Mouse (Mus musculus) kidney, embryonic 14.5 days (tissue): ENCODE results near the gene Gli2. TPM values are rescaled to one million over a fixed set of nuclear protein-coding genes. Genes with fewer than 3 reads are reported as not detected.

Source experiments
- ATAC-seq: fragments of 200-750 bp; cut with Nextera tagmentation; 2 replicates; pipeline ENCODE4 v1.8.0; 2017; ENCODE audit warnings: moderate number of reproducible peaks, mild to moderate bottlenecking, moderate TSS enrichment, moderate library complexity; ENCODE audit not compliant: low FRiP score, low TSS enrichment
- H3K27ac ChIP-seq: fragments of 300-500 bp; sonication (generic); 2 replicates; pipeline ENCODE4 v1.5.1; 2014; ENCODE audit warnings: low read depth, mild to moderate bottlenecking, low read length, moderate library complexity, mixed read lengths
- H3K27me3 ChIP-seq: fragments of 300-500 bp; sonication (generic); 2 replicates; pipeline ENCODE4 v1.6.1; 2014; ENCODE audit warnings: mild to moderate bottlenecking, low read length; ENCODE audit not compliant: control insufficient read depth, insufficient read depth
- H3K36me3 ChIP-seq: fragments of 300-500 bp; sonication (generic); 2 replicates; pipeline ENCODE4 v1.6.1; 2014; ENCODE audit warnings: low read length, mixed read lengths; ENCODE audit not compliant: control insufficient read depth, insufficient read depth
- H3K4me1 ChIP-seq: fragments of 300-500 bp; sonication (generic); 2 replicates; pipeline ENCODE4 v1.6.1; 2014; ENCODE audit warnings: low read length, mixed read lengths; ENCODE audit not compliant: control insufficient read depth, insufficient read depth
- H3K4me2 ChIP-seq: fragments of 300-500 bp; sonication (generic); replicated peaks from 2 replicates; pipeline ENCODE4 v1.6.1; 2014; ENCODE audit warnings: low read depth, mild to moderate bottlenecking, low read length
- H3K4me3 ChIP-seq: fragments of 300-500 bp; sonication (generic); 2 replicates; pipeline ENCODE4 v1.5.1; 2014; ENCODE audit warnings: mild to moderate bottlenecking, low read length
- H3K9ac ChIP-seq: fragments of 300-500 bp; sonication (generic); 2 replicates; pipeline ENCODE4 v1.6.1; 2014; ENCODE audit warnings: low read depth, mild to moderate bottlenecking, low read length, moderate library complexity
- H3K9me3 ChIP-seq: fragments of 300-500 bp; sonication (generic); 2 replicates; pipeline ENCODE4 v1.6.1; 2016; ENCODE audit warnings: low read length; ENCODE audit not compliant: control insufficient read depth
- WGBS: fragments of 180-500 bp; shearing (Covaris S2); extraction: QIAGEN DNeasy Blood & Tissue Kit; methylation state at CpG from one replicate; pipeline ENCODE4 v1.1.7; 2014; 5-methylcytosine and 5-hydroxymethylcytosine counted together
- polyA plus RNA-seq: library from polyadenylated mRNA; unstranded; fragments of >200 nt; fragmentation: Nextera tagmentation; extraction: Ambion mirVana; gene quantifications from 2 replicates; pipeline ENCODE4 v1.2.1, GENCODE M21; 2014

Gene Gli2
- polyA plus RNA-seq, result 8.2 and 10.3 TPM in 2 replicates

DNA sequence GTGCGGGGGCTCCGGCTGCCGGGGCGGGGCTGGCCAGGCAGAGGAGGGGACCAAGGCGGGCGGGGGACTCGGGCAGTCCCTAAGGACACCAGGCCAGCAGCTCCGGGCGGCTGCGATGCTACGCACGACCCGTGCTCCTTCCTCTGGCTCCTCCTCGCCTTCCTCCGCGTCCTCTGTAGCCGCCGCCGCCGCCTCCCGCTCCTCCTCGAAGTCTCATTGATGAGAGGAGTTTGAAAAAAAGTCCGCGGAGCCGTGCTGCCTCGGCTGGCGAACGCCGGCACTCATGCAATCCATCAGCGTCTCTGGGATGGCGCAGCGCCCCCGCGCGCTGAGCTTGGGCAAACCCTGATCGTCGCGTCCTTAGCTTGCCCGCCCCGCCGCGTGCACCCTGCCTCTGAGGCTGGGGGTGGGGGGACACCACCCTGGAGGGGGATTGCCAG is at the start of gene Gli2:
TSS of gene Gli2 (minus strand) at position 218 of the 440 bp plus-strand sequence.
- peaks cover 15% of the 10 kb centered on the region for H3K27me3 ChIP-seq
- peak within 1 kb of the TSS; percentile 70 for H3K9ac ChIP-seq
- H3K9me3 ChIP-seq, result no peaks in the 10 kb centered on the region
- no peaks in the 10 kb centered on the region for H3K36me3 ChIP-seq
- H3K4me2 ChIP-seq, result peak within 1 kb of the TSS; percentile 57
- 0% methylated on average over 31 of the region's 42 CpGs for WGBS
- H3K4me3 ChIP-seq, result peak within 1 kb of the TSS; percentile 59
- peaks cover 14% of the 10 kb centered on the region for H3K4me1 ChIP-seq
- H3K27ac ChIP-seq, result peak within 1 kb of the TSS; percentile 84
- peak; percentile 90 for ATAC-seq

DNA sequence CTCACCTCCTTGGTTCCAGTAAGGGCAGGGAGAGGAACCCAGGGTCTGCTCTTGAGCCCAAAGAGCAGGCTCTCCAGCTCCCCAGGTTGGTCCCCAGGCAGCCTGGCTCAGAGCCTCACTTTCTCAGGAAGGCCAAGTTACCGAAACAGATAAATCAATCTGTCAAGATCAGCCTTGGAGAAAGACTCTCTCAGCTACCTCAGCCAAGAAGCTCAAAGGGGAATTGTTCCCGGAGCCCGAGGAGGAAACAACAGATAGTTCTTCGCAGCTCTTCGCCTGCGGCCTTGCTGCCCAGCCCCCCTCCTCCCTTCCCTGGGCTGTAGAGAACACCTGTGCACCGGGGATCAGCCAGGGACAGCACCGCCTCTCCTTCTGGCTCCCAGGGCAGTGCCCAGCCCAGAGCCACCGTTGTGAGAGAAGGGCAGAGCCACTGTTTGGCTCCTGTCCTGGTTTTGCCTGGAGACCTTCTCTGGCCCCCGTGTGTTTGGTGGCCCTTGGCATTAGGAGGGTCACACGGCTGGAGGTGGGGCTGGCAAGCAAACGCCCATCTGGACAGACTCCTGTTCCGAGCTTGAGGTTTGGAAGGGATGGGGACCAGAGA is 44.6 kb upstream of the Gli2 start:
- ATAC-seq, result peak; percentile 50
- Histone ChIP-seq H3K36me3 (no peaks in the 10 kb centered on the region), H3K4me3 (no peak overlapping the region), H3K27me3 (no peaks in the 10 kb centered on the region), H3K9me3 (no peaks in the 10 kb centered on the region), H3K4me1 (peaks cover 2% of the 10 kb centered on the region; the same call in 1 of the 2 replicates), H3K27ac (no peak overlapping the region), H3K9ac (no peak overlapping the region), H3K4me2 (no peak overlapping the region)
- WGBS, result 21% methylated on average over 13 of the region's 13 CpGs

DNA sequence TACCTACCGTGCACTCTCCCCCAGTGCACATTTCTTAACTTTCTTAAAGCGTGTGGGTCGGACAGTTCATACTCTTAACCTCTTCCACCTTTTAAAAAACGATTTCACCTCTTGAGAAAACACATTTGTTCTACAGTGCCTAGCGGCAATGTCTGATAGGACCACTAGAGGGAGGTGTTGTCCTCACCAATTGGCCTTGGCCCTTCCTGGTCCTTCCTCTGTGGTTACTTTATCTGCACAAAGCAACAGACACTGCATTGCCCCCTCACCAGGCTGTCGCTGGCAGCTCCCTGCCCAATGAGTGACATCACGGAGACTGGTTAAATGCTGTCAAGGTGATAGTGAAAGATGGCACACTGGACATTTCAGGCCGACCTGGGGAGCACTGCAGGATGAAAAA is 40.3 kb upstream of the Gli2 start:
- no peak overlapping the region for H3K4me3 ChIP-seq
- H3K27ac ChIP-seq, result no peak overlapping the region
- no peaks in the 10 kb centered on the region for H3K36me3 ChIP-seq
- no peaks in the 10 kb centered on the region for H3K27me3 ChIP-seq
- 16% methylated on average over 8 of the region's 8 CpGs for WGBS
- ATAC-seq, result peak; percentile 53; the same call in 1 of the 2 replicates
- no peaks in the 10 kb centered on the region for H3K9me3 ChIP-seq
- H3K9ac ChIP-seq, result no peak overlapping the region
- no peak overlapping the region for H3K4me2 ChIP-seq
- H3K4me1 ChIP-seq, result peaks cover 2% of the 10 kb centered on the region; the same call in 1 of the 2 replicates

DNA sequence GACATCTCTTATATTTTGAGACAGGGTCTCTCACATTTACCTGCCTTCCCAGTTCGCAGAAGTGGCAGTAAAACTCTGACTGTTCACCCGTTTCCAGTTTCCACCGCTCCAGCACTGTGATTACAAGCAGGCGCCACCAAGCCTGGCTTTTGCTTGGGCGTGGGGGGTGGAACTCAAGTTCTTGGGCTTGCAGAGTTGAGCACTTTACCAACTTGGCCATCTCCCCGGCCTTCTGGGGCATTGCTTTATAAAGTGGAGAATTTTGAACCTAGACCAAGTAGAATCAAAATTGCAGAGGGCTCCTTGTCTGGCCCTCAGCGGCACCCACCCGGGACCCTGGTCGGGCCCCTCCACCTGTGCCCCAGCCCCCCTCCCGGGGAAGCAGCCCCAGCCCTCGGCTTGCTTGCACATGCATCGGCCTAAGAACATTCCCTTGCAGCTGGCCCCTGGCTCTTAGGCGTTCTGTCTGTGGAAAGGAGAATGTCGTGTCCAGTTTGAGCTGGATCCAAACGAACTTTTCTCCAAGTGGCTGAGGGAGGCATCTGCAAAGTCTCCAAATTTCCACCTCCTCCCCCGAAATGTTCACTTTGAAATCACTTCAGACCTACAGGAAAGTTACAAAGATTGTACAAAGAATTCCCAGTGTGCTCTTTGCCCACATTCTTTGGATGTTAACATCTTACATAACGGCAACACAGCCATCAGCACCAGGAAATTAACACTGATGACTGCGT is 36.6 kb upstream of the Gli2 start:
- no peak for ATAC-seq
- 71% methylated on average over 18 of the region's 18 CpGs for WGBS

DNA sequence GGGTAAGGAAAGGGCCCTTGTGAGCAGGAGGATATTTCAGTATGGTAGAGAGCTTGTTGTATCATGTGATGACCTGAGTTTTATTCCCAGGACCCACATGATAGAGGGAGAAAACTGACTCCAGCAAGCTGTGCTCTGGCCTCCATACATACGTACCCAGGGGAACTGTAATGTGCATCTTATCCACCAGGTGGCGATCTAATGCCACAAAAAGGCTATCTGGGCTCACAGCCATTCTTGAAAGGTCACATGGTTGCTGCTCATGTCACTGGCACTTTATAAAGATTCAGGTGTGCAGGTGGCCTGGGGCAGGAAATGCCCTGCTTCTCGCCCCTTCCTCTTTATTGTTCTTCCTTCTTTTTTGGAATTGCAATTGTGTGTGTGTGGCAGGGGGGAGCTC is 34.1 kb upstream of the Gli2 start:
- Histone ChIP-seq H3K4me3 (no peak overlapping the region), H3K4me1 (no peaks in the 10 kb centered on the region), H3K9ac (no peak overlapping the region), H3K4me2 (no peak overlapping the region), H3K36me3 (no peaks in the 10 kb centered on the region), H3K27me3 (no peaks in the 10 kb centered on the region), H3K9me3 (no peaks in the 10 kb centered on the region), H3K27ac (no peak overlapping the region)
- 5% methylated on average over 3 of the region's 3 CpGs for WGBS
- ATAC-seq, result no peak; the same call in 1 of the 2 replicates

More for the DNA sequence above, 36.6 kb upstream of the Gli2 start:
- Histone ChIP-seq H3K4me1 (no peaks in the 10 kb centered on the region), H3K27ac (no peak overlapping the region), H3K36me3 (no peaks in the 10 kb centered on the region), H3K9ac (no peak overlapping the region), H3K9me3 (no peaks in the 10 kb centered on the region), H3K4me2 (no peak overlapping the region), H3K4me3 (no peak overlapping the region), H3K27me3 (no peaks in the 10 kb centered on the region)

DNA sequence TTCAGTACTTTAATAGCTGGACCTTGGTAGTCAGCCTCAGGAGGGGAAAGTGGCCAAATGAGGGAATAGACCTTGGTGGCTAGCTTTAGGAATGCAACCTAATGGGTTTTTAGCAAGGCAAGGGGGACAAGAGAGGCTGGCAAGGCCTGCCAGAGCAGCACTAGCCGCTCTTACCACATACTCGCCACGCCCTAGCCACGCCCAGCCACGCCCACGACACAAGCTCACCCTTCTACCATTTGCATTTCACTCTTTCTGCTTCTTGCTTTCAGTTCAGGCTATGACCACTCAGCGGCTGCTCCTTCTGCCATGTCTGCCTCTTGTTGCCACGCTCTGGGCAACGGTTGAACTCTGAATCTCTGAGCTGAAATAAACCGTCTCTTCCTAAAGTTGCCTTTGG is 32.4 kb upstream of the Gli2 start:
- Histone ChIP-seq H3K9me3 (no peaks in the 10 kb centered on the region), H3K27ac (no peak overlapping the region), H3K4me2 (no peak overlapping the region), H3K36me3 (no peaks in the 10 kb centered on the region), H3K4me1 (no peaks in the 10 kb centered on the region), H3K27me3 (no peaks in the 10 kb centered on the region), H3K4me3 (no peak overlapping the region), H3K9ac (no peak overlapping the region)
- 65% methylated on average over 10 of the region's 10 CpGs for WGBS
- no peak for ATAC-seq

DNA sequence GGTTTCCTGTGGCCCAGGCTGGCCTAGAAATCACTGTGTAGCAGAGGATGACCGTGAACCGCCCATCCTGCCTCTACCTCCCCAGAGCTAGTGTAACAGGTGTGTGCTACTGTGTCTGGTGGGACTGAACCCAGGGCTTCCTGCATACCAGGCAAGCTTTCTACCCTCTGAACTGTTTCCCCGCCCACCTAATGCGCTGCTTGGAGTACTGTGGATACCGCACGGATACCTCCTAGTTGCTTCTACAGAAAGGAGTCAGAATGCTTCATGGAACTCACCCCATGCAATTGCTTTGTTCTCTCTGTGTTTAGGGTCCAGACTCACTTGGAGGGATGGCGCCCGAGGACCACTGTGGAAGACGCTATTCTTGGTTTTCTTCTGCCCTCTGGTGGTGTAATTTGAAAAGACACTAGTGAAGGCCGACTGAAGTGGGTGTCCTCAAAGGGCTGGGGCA is 30.1 kb upstream of the Gli2 start:
- no peak overlapping the region for H3K4me3 ChIP-seq
- no peak overlapping the region for H3K9ac ChIP-seq
- H3K4me1 ChIP-seq, result no peaks in the 10 kb centered on the region
- no peak overlapping the region for H3K27ac ChIP-seq
- H3K27me3 ChIP-seq, result no peaks in the 10 kb centered on the region
- no peak overlapping the region for H3K4me2 ChIP-seq
- ATAC-seq, result peak; percentile 67
- no peaks in the 10 kb centered on the region for H3K36me3 ChIP-seq
- WGBS, result 21% methylated on average over 10 of the region's 10 CpGs
- H3K9me3 ChIP-seq, result no peaks in the 10 kb centered on the region

DNA sequence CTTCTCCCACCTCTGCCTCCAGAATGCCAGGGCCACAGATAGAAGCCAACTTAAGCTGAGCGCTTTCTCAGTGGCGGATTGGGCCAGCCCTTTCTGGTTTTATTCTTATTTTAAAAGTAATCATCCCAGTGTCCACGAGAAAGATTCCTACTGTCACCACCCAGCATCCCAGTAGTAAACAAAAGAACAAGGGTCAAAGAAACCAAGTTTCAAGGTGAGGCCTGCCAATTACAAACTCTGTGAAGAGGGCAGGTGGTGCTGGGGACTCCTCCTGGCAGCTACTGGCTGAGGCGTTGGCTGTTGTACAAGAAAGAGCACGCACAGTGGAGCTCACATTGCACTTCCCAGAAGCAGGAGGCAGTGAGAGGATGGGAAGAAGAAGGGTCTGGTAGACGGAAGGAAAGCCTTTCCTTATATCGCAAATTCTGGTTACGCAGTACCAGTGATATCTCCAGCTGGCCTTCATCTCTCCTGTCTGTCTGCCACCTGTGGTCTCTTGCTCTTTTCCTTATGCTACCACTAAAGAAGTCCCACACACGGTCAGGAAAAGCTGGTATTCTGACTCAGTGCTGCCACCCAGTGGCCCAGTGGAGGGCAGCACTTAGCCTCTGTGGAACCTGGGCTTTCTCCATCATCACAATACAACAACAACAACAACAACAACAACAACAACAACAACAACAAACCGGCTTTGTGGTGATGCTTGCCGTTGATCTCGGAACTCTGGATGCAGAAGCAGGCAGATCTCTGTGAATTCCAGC is 29.0 kb upstream of the Gli2 start:
- 41% methylated on average over 12 of the region's 12 CpGs for WGBS
- Histone ChIP-seq H3K4me1 (no peaks in the 10 kb centered on the region), H3K4me3 (no peak overlapping the region), H3K9me3 (no peaks in the 10 kb centered on the region), H3K27me3 (no peaks in the 10 kb centered on the region), H3K9ac (no peak overlapping the region), H3K27ac (no peak overlapping the region), H3K4me2 (no peak overlapping the region), H3K36me3 (no peaks in the 10 kb centered on the region)
- ATAC-seq, result peak; percentile 41
